Mouse (Mus musculus) heart, embryonic 13.5 days (tissue): ENCODE measurements around the gene Pole4. TPM values are rescaled to one million over a fixed set of nuclear protein-coding genes. Genes with fewer than 3 reads are reported as not detected.

Experiments
- polyA plus RNA-seq: library from polyadenylated mRNA; unstranded; fragments of >200 nt; fragmentation: Nextera tagmentation; extraction: Ambion mirVana; gene quantifications from 2 replicates; pipeline ENCODE4 v1.2.1, GENCODE M21; 2015

The Pole4 gene
- polyA plus RNA-seq, 1 experiment from 2014 or later, result 82.5 TPM

Other genes starting within 250 kb of the Pole4 start
- 28.9 and 36.2 TPM in 2 replicates for gene Hk2, start 69.1 kb upstream of the Pole4 start, polyA plus RNA-seq
- 0.52 and 0.78 TPM in 2 replicates for gene Sema4f, start 234.4 kb upstream of the Pole4 start, polyA plus RNA-seq
- gene M1ap, start 241.5 kb upstream of the Pole4 start, polyA plus RNA-seq, result 1.5 and 1.7 TPM in 2 replicates